Mouse (Mus musculus) C2C12 (cell line): ENCODE data around the gene Hist1h4c. TPM values are rescaled to one million over a fixed set of nuclear protein-coding genes. Genes with fewer than 3 reads are reported as not detected.
"Not testable (repeated sequence)": the region's sequence is repeated elsewhere in the genome, so short reads cannot be mapped to it uniquely, and the experiment has no call there.

Experiments used
- H3K27me3 ChIP-seq: one replicate; pipeline ENCODE4 v1.6.1; 2011; ENCODE audit not compliant: control insufficient read depth, insufficient read depth, insufficient read length
- H3K36me3 ChIP-seq: one replicate; pipeline ENCODE4 v1.6.1; 2011; ENCODE audit not compliant: control insufficient read depth, insufficient read depth
- H3K4me3 ChIP-seq: one replicate; pipeline ENCODE4 v1.5.1; 2011; ENCODE audit warnings: mild to moderate bottlenecking, control low read depth; ENCODE audit not compliant: poor library complexity, insufficient read depth, severe bottlenecking
- H3K79me2 ChIP-seq: one replicate; pipeline ENCODE4 v1.6.1; 2011; ENCODE audit not compliant: control insufficient read depth, insufficient read depth
- H3K79me3 ChIP-seq: one replicate; pipeline ENCODE4 v1.6.1; 2011; ENCODE audit warnings: low read depth, control low read depth
- H3ac ChIP-seq: one replicate; pipeline ENCODE3; 2011; ENCODE audit warnings: low read depth; ENCODE audit not compliant: control insufficient read depth, insufficient read length
- CEBPB ChIP-seq: IDR thresholded peaks from one replicate; pipeline ENCODE4 v1.6.1; 2011; ENCODE audit warnings: low read depth, mild to moderate bottlenecking, control low read depth, moderate library complexity
- CTCF ChIP-seq: IDR thresholded peaks from one replicate; pipeline ENCODE4 v1.5.1; 2011; ENCODE audit not compliant: control insufficient read depth, insufficient read depth, insufficient read length
- FOSL1 ChIP-seq: IDR thresholded peaks from one replicate; pipeline ENCODE4 v1.8.0; 2011; ENCODE audit warnings: mild to moderate bottlenecking, low read length; ENCODE audit not compliant: poor library complexity, insufficient read depth, severe bottlenecking
- MAX ChIP-seq: IDR thresholded peaks from one replicate; pipeline ENCODE4 v1.6.1; 2011; ENCODE audit warnings: mild to moderate bottlenecking, control low read depth
- MYOD1 ChIP-seq: IDR thresholded peaks from one replicate; pipeline ENCODE4 v1.6.1; 2011; ENCODE audit warnings: low read depth; ENCODE audit not compliant: control insufficient read depth, insufficient read length
- MYOG ChIP-seq: IDR thresholded peaks from one replicate; pipeline ENCODE4 v1.6.1; 2011; ENCODE audit not compliant: control insufficient read depth, insufficient read length; ENCODE audit errors: extremely low read depth
- USF1 ChIP-seq: IDR thresholded peaks from one replicate; pipeline ENCODE4 v1.6.1; 2011; ENCODE audit warnings: low read depth, mild to moderate bottlenecking, control low read depth, moderate library complexity
- polyA plus RNA-seq: library from polyadenylated mRNA; unstranded; fragments of >200 nt; fragmentation: generic; extraction: Trizol; gene quantifications from one replicate; pipeline ENCODE4 v1.2.1, GENCODE M21; 2012; ENCODE audit warnings: missing spikeins

Hist1h4c gene
- polyA plus RNA-seq, 1 experiment: 0.62 TPM

GRCm38 (mm10) chr13:23724239-23724638 lies 26.0 kb upstream of the Hist1h4c start:
- TF ChIP-seq CTCF (no peak), MYOG (no peak), CEBPB (no peak), MYOD1 (no peak), MAX (no peak), FOSL1 (no peak), USF1 (no peak)
- Histone ChIP-seq H3K27me3 (no peaks in the 10 kb centered on the region), H3K4me3 (no peak overlapping the region), H3K79me3 (no peaks in the 10 kb centered on the region), H3K79me2 (no peaks in the 10 kb centered on the region), H3K36me3 (no peaks in the 10 kb centered on the region), H3ac (no peak overlapping the region)

- not testable (repeated sequence) for H3K79me3 ChIP-seq, H3K36me3 ChIP-seq, H3ac ChIP-seq, H3K4me3 ChIP-seq, H3K79me2 ChIP-seq, H3K27me3 ChIP-seq
Observed at GRCm38 (mm10) chr13:23717593-23718245, 19.5 kb upstream of the Hist1h4c start.

- Histone ChIP-seq H3K36me3 (no peaks in the 10 kb centered on the region), H3K79me2 (no peaks in the 10 kb centered on the region), H3K27me3 (no peaks in the 10 kb centered on the region), H3K4me3 (no peak overlapping the region), H3ac (no peak overlapping the region), H3K79me3 (no peaks in the 10 kb centered on the region)
- TF ChIP-seq USF1: no peak
- TF ChIP-seq CEBPB: no peak
- no peak for TF ChIP-seq FOSL1
- no peak for TF ChIP-seq MYOD1
- TF ChIP-seq CTCF: no peak
- TF ChIP-seq MYOG: no peak
- TF ChIP-seq MAX: no peak
Observed at GRCm38 (mm10) chr13:23717176-23717575, 18.9 kb upstream of the Hist1h4c start.

DNA sequence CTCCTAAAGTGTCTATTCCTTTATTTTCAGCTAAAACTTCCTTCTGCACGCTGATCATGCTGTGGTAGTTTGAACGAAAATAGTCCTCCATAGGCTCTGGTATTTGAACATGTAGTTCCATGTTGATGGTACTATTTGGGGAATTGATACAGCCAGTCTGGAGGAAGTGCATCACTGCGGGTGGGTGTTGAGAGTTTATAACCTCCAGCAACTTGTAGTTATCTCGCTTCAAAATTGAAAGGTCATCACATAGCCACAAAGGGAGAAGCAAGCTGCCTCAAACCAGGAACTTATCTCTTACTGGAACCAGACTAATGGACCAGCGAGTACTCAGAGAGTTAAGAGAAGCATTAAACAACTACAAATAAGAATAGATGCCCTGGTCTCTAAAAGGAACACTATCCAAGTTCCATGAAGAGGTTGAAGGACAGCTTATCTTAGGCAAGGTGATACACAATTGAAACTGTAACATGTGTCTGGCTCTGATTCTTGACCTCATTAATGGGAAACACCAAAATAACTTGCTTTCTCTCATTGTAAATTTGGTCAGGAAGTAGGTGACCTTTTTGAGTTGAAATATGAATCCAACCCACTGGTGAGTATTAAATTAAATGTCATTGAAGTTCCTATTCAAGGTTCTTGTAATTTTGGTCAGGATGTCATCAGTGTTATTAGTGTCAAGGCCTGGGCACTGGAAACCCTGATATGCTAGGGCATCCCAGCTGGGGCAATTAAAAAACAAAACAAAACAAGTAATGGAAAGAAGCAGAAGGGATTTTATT lies 18.2 kb upstream of the Hist1h4c start:
- Histone ChIP-seq H3ac (no peak overlapping the region), H3K79me2 (no peaks in the 10 kb centered on the region), H3K27me3 (no peaks in the 10 kb centered on the region), H3K79me3 (no peaks in the 10 kb centered on the region), H3K36me3 (no peaks in the 10 kb centered on the region), H3K4me3 (no peak overlapping the region)
- TF ChIP-seq MAX: no peak
- no peak for TF ChIP-seq CTCF
- no peak for TF ChIP-seq MYOG
- no peak for TF ChIP-seq CEBPB
- no peak for TF ChIP-seq FOSL1
- no peak for TF ChIP-seq MYOD1
- TF ChIP-seq USF1: no peak

GRCm38 (mm10) chr13:23710374-23711089 lies 12.3 kb upstream of the Hist1h4c start, which contains the start of gene Hfe:
Gene Hfe, minus strand, starts transcription at chr13:23710854.
- H3K79me3 ChIP-seq: no peaks in the 10 kb centered on the region
- peak within 1 kb of the TSS; percentile 31 for H3K4me3 ChIP-seq
- no peaks in the 10 kb centered on the region for H3K36me3 ChIP-seq
- TF ChIP-seq MYOG (no peak), USF1 (no peak), MAX (no peak)
- no peaks in the 10 kb centered on the region for H3K27me3 ChIP-seq
- H3ac ChIP-seq: peak within 1 kb of the TSS; percentile 51
- no peaks in the 10 kb centered on the region for H3K79me2 ChIP-seq
